9 mouse cellular contexts compared by ENCODE assay signal in the genomic region with DNA sequence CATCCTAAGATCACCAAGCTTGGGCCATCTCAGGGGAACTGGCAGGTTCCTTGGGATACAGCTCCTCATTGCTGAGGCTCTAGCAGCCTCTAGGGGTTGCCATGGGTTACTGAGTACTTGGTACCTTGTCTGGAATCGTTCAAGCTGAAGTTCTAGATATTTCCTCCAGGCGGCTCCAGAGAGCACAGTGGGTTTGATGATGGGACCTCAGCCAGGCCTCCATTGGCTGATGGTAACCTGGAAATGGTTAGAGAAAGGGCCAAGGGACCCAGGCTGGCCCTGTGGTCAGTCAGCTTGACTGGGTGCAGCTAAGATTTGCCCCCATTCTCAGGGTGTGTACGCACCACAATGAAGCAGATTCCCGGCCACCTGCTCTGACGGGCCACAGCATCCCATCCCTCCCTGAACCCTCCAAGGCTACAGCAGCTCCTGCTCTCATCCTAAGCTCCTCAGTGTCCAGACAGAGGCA.
A peak's percentile ranks its signal among the peaks of the same experiment; 100 is the strongest.
DNase-seq lines count a peak whose midpoint lies in the region; ATAC-seq and TF ChIP-seq lines count a peak whose summit lies in the region.
"Had no signal": no experiment of that assay in that cellular context is flagged by ENCODE, and none has a peak within 500 bp of the region (broad histone marks: within the 10 kb centered on the region; RNA-seq: fewer than 3 reads in every experiment).

No protein-coding gene starts in this region.

- intact Hi-C loops in heart, postnatal 14 days (cut with DNase I): loop anchor here (1.0 to 10.0 kb wide), 3 partner anchors 94 to 395 kb away; no protein-coding TSS in a partner anchor

- no peak overlapping the region for H3K4me3 ChIP-seq in ES-E14 (ENCODE audit: insufficient read depth in 1 of 2, low read depth in 1 of 2, low read length in 2 of 2, poor library complexity in 1 of 2, severe bottlenecking in 1 of 2)
- no peak overlapping the region for H3K4me3 ChIP-seq in forebrain, embryonic 14.5 days (ENCODE audit: low read depth, low read length)
- no peak overlapping the region for H3K4me3 ChIP-seq in liver, embryonic 15.5 days (replicated peaks)
- H3K4me3 ChIP-seq in neural tube, embryonic 14.5 days (ENCODE audit: low read depth, low read length): no peak overlapping the region
- no peak overlapping the region for H3K4me3 ChIP-seq in thymus, adult 2 months (ENCODE audit: control insufficient read depth, insufficient read depth, low read length)

- no peak overlapping the region for H3K9ac ChIP-seq in ES-E14 (ENCODE audit: insufficient read depth, low read depth, low read length, poor library complexity, severe bottlenecking)
- H3K9ac ChIP-seq in forebrain, embryonic 14.5 days (ENCODE audit: low read length): no peak overlapping the region
- no peak overlapping the region for H3K9ac ChIP-seq in liver, embryonic 15.5 days
- no peak overlapping the region for H3K9ac ChIP-seq in neural tube, embryonic 14.5 days (replicated peaks; ENCODE audit: low read depth, low read length)

- WGBS in forebrain, embryonic 14.5 days: 50% methylated on average over 5 of the region's 5 CpGs
- WGBS in liver, embryonic 15.5 days (ENCODE audit: insufficient replicate concordance): 51% methylated on average over 5 of the region's 5 CpGs
- 56% methylated on average over 5 of the region's 5 CpGs for WGBS in neural tube, embryonic 14.5 days
- 61% methylated on average over 5 of the region's 5 CpGs for WGBS in thymus, adult 2 months

- no peaks in the 10 kb centered on the region for H3K36me3 ChIP-seq in ES-E14 (ENCODE audit: control insufficient read depth, insufficient read depth, low read length, poor library complexity, severe bottlenecking)
- no peaks in the 10 kb centered on the region for H3K36me3 ChIP-seq in forebrain, embryonic 14.5 days (ENCODE audit: control insufficient read depth, insufficient read depth, low read length)
- no peaks in the 10 kb centered on the region for H3K36me3 ChIP-seq in liver, embryonic 15.5 days (replicated peaks)
- no peaks in the 10 kb centered on the region for H3K36me3 ChIP-seq in neural tube, embryonic 14.5 days (ENCODE audit: control insufficient read depth, insufficient read depth, low read length)
- H3K36me3 ChIP-seq in thymus, adult 2 months (ENCODE audit: control insufficient read depth, insufficient read depth, low read length): no peaks in the 10 kb centered on the region

- no peaks in the 10 kb centered on the region for H3K27me3 ChIP-seq in forebrain, embryonic 14.5 days (replicated peaks; ENCODE audit: control insufficient read depth, insufficient read depth, low read length)
- H3K27me3 ChIP-seq in liver, embryonic 15.5 days: no peaks in the 10 kb centered on the region
- no peaks in the 10 kb centered on the region for H3K27me3 ChIP-seq in neural tube, embryonic 14.5 days (ENCODE audit: control insufficient read depth, insufficient read depth, low read length)
- no peaks in the 10 kb centered on the region for H3K27me3 ChIP-seq in thymus, adult 2 months (ENCODE audit: control insufficient read depth, insufficient read depth, low read length)

- peak; percentile 84 for DNase-seq in ES-E14 (ENCODE audit: low read depth, low spot score)
- DNase-seq in forebrain, embryonic 14.5 days (ENCODE audit: low spot score): peak; percentile 82
- DNase-seq in heart, postnatal 14 days: peak; percentile 70 to 83
- DNase-seq in kidney, postnatal 4 days: peak; percentile 73 to 82
- DNase-seq in thymus, adult 2 months: peak; percentile 72

- H3K27ac ChIP-seq in ES-E14 (ENCODE audit: insufficient read depth, low read depth, low read length, poor library complexity, severe bottlenecking): no peak overlapping the region
- H3K27ac ChIP-seq in forebrain, embryonic 14.5 days (ENCODE audit: low read depth, low read length): no peak overlapping the region
- H3K27ac ChIP-seq in liver, embryonic 15.5 days (replicated peaks): no peak overlapping the region
- H3K27ac ChIP-seq in neural tube, embryonic 14.5 days (ENCODE audit: low read depth, low read length): no peak overlapping the region
- no peak overlapping the region for H3K27ac ChIP-seq in thymus, adult 2 months (ENCODE audit: control insufficient read depth, insufficient read depth, low read length)
- H3K27ac ChIP-seq: macrophage had no signal

- peak; percentile 61; the same call in 1 of the 2 replicates for TF ChIP-seq CTCF in thymus, adult 2 months (IDR thresholded peaks at IDR 0.05; ENCODE audit: borderline replicate concordance, control insufficient read depth, extremely low read depth, insufficient read depth, low read length, poor library complexity)

- in situ Hi-C loops in ES-E14 (cut with MboI; ENCODE audit: low sequenced_read_pairs in 2 of 2, unreplicated experiment in 2 of 2): no loop called here

- TF ChIP-seq POLR2A in thymus, adult 2 months (IDR thresholded peaks at IDR 0.05; ENCODE audit: control insufficient read depth, extremely low read depth, insufficient read depth, low read length, poor library complexity): no peak

- H3K4me2 ChIP-seq in forebrain, embryonic 14.5 days (ENCODE audit: low read length): no peak overlapping the region
- no peak overlapping the region for H3K4me2 ChIP-seq in liver, embryonic 15.5 days
- H3K4me2 ChIP-seq in neural tube, embryonic 14.5 days (ENCODE audit: low read depth, low read length): no peak overlapping the region

- H3K9me3 ChIP-seq in ES-E14 (ENCODE audit: control insufficient read depth, insufficient read depth, low read depth, low read length): no peaks in the 10 kb centered on the region
- no peaks in the 10 kb centered on the region for H3K9me3 ChIP-seq in forebrain, embryonic 14.5 days (replicated peaks; ENCODE audit: control insufficient read depth, low read length)
- no peaks in the 10 kb centered on the region for H3K9me3 ChIP-seq in liver, embryonic 15.5 days (replicated peaks)
- H3K9me3 ChIP-seq in neural tube, embryonic 14.5 days (ENCODE audit: control insufficient read depth, low read length): no peaks in the 10 kb centered on the region

- ATAC-seq in cerebellum, adult (ENCODE audit: insufficient number of reproducible peaks, low FRiP score, low TSS enrichment): peak; percentile 93
- peak; percentile 86 for ATAC-seq in forebrain, embryonic 14.5 days
- peak; percentile 44 for ATAC-seq in liver, embryonic 15.5 days (ENCODE audit: insufficient read depth)
- peak; percentile 68; the same call in 1 of the 2 replicates for ATAC-seq in neural tube, embryonic 14.5 days (ENCODE audit: low read depth)

- no peaks in the 10 kb centered on the region for H3K4me1 ChIP-seq in ES-E14 (ENCODE audit: control insufficient read depth in 2 of 2, insufficient read depth in 2 of 2, low read length in 2 of 2, poor library complexity in 1 of 2)
- no peaks in the 10 kb centered on the region for H3K4me1 ChIP-seq in forebrain, embryonic 14.5 days (ENCODE audit: control insufficient read depth, insufficient read depth, low read length)
- no peaks in the 10 kb centered on the region for H3K4me1 ChIP-seq in liver, embryonic 15.5 days (replicated peaks)
- H3K4me1 ChIP-seq in neural tube, embryonic 14.5 days (ENCODE audit: control insufficient read depth, insufficient read depth, low read length): no peaks in the 10 kb centered on the region
- H3K4me1 ChIP-seq in thymus, adult 2 months (replicated peaks; ENCODE audit: control insufficient read depth, insufficient read depth, low read length): no peaks in the 10 kb centered on the region

TF ChIP-seq in ES-E14, 5 proteins besides CTCF, POLR2A, EP300 and RAD21:
- TF ChIP-seq ZC3H11A (IDR thresholded peaks at IDR 0.05; ENCODE audit: borderline replicate concordance, low read depth, low read length) (peak; percentile 90; the same call in 1 of the 2 replicates), CHD2 (IDR thresholded peaks at IDR 0.05; ENCODE audit: low read depth, low read length) (no peak)
